Mouse (Mus musculus) gastrocnemius, adult 8-10 months (tissue): ENCODE results near the gene Ccp110. TPM values are rescaled to one million over a fixed set of nuclear protein-coding genes. Genes with fewer than 3 reads are reported as not detected.

Experiments used
- DNase-seq, 2 experiments: peaks; one replicate each; pipeline ENCODE4 v3.0.0; 2022; ENCODE audit warnings: low spot score in 2 of 2
- total RNA-seq, 4 experiments: library from RNA; stranded (reverse); gene quantifications; 2 replicates each; pipeline ENCODE4 v1.2.4; 2022

Gene Ccp110
- total RNA-seq, 4 experiments from 2014 or later, result 1.4 to 2.7 (median 2.4) TPM

DNA sequence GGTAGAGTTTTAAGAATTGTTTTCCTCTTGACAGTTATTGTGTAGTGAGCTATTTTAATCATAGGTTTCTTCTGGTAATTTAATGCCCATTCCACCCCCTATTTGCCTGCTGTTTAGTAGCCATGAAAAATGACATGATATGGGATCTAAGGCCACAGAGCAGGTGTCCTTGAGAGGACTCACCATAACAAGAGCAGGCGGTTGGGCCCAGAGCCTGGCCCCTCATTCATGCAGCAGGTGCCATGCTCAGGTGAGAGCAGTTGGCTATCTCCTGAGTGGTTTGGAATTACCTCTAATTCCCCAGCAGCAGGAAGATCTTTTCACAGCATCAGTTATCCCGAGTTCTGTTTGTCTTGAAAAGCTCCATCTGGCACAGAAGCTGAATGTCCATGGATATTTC is 13.1 kb downstream of the Ccp110 start:
- no peak for DNase-seq

DNA sequence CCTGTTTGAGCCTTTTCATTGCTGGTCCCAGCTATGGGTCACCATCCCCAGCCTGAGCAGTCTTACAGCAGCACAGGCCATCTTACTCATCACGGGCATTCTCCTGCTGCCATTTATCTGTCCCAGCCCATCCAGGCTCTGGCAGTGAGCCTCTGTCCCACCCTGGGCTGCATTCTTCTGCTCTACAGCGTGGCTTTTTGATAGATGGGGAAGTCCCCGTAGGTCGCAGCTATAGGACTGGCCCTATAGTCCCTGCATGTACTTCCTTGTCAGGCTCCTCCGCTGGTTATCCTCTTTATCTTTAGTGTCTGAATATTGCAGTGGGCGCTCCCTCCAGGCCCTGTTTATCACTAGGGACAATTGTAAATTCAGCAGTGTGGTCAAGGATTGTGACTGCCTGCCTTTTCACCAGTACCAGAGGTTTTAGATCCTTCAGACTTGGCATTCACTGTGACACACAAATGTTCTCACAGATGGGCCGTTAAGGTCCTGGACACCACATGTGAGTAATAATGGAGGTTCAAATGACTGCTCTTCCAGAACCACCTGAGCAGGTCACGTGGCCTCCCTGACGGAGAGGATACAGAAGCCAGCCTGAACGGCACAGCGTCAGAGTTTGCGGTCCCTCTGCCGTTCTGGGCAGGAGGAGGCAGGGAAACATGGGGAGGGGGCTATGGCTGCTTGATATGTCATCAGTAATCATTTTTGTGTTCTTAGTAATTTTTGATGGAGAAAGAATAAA is 16.7 kb downstream of the Ccp110 start:
- DNase-seq, result no peak

DNA sequence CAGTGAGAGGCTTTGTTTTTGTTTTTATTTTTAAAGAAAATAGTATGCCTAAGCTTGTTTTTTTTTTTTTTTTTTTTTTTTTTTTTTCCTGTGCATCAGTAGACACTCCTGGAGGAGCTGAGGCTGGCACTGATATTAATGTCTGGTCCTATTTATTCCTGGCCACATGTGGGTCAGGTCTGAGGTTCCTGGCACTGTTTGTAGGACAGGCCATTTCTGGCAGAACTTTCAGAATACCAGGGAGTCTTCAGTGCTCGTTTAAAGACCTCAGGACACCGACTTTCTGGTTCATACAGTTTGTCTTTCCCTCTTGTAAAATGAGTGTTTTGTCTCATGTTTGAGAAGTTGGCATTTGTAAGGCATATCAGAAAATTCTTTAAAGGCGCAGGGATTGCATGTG is 19.4 kb downstream of the Ccp110 start:
- peak; percentile 5 to 8 for DNase-seq

DNA sequence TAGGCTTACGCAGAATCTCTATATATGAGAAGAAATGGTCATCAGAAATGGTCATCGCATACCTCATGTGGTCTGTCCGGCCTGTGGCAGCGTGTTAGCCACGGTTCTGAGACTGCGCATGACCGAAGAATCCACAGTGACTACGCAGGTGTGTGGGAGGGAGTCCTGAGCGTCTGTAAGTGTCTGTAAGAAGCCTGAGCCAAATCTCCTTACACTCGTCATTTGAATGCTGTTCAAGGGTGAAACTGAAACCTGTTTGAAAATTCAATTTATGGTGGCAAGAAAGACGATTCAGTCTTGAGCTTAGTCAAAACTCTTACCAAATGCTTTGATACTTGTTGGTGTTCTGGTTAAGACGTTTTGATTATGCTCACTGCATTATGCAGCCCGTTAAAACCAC is 20.9 kb downstream of the Ccp110 start:
- DNase-seq, result no peak

- no peak for DNase-seq
Measured at GRCm38 (mm10) chr7:118738730-118739129, 26.4 kb downstream of the Ccp110 start.

DNA sequence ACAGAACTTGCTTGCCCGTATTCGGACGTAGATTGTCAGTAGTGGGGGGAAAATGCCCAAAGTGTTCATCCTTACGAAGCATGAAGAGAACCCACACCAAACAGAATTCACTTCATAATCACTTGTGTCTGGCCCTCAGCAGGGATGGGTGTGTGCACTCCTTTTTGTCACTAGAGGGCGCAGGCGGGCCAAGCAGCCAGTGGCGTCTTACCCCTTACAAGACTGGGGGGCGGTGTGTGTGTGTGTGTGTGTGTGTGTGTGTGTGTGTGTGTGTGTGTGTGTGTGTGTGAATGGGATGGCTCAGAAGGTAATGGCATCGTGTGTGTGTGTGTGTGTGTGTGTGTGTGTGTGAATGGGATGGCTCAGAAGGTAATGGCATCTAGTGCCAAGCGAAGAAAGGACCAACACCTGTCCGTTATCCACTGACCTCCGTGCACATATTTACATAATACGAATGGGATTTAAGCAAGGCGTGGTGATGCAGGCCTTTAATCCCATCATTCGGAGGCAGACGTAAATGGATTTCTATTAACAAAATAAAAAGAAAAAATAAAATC is 27.7 kb downstream of the Ccp110 start, which contains the start of gene Vps35l:
TSS of gene Vps35l (plus strand) at position 252 of the 557 bp plus-strand sequence.
- peak; percentile 57 to 74 for DNase-seq

GRCm38 (mm10) chr7:118740532-118741338 is 28.4 kb downstream of the Ccp110 start:
- peak; percentile 92 to 93 for DNase-seq

DNA sequence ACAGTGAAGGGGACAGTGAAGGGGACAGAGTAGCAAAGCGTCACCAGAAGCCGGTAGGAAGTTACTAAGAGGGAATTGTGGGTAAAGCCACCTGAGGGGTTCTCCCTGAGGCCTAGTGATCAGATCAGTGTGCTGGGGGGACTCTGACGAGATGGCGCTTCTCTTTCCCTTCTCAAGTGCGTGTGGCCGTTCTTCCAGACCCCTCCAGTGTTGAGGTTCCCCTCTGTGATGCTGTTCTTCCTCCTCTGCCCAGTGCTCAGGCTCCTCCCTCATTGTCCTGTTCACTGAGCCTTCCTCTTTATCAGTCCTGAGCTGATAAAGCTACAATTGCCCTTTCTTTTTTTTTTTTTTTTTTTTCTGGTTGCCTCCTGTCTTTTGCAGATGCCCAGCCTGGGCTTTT is 29.9 kb downstream of the Ccp110 start:
- no peak for DNase-seq

DNA sequence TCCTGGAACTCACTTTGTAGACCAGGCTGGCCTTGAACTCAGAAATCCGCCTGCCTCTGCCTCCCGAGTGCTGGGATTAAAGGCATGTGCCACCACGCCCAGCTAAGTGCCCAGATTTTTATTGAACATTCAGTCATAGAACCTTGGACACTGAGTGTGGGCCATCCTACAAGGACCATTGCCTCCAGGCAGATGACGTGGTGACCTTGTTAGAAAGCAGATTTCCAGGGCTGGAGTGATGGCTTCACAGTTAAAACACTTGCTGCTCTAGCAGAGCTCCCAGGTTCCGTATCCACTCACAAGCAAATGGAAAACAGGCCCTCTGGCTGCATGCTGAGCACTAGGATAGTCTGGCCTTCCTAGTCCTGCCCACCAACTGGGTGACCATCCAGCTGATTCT is 32.4 kb downstream of the Ccp110 start:
- DNase-seq, result no peak

- DNase-seq, result no peak
Measured at GRCm38 (mm10) chr7:118747891-118748672, 35.7 kb downstream of the Ccp110 start.

- no peak for DNase-seq
Measured at GRCm38 (mm10) chr7:118749706-118750105, 37.4 kb downstream of the Ccp110 start.

- DNase-seq, result no peak
Measured at GRCm38 (mm10) chr7:118751625-118752024, 39.3 kb downstream of the Ccp110 start.

GRCm38 (mm10) chr7:118755756-118756155 is 43.4 kb downstream of the Ccp110 start:
- DNase-seq, result no peak

- no peak for DNase-seq
Measured at GRCm38 (mm10) chr7:118756490-118757265, 44.3 kb downstream of the Ccp110 start.

GRCm38 (mm10) chr7:118758369-118758768 is 46.0 kb downstream of the Ccp110 start:
- DNase-seq, result no peak

- DNase-seq, result no peak
Measured at GRCm38 (mm10) chr7:118759372-118759771, 47.0 kb downstream of the Ccp110 start.

DNA sequence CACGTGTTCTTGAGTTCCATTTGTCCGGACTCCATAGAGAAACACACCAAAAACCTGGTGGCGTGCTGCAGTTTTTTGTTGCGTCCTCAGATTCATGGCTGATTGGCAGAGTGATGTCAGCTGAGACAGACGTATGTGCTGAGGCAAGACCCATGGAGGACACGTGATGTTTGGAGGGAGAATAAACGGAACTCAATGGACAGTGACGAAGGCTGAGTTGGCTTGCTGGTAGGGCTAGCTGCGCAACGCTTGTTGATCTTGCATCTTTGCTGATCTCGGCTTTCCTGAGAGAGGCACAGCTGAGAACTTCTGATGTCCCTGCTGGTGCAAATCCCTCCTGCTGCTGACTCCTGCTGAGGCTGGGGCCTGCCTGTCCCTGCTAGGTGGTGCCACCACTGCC is 51.6 kb downstream of the Ccp110 start:
- no peak for DNase-seq

DNA sequence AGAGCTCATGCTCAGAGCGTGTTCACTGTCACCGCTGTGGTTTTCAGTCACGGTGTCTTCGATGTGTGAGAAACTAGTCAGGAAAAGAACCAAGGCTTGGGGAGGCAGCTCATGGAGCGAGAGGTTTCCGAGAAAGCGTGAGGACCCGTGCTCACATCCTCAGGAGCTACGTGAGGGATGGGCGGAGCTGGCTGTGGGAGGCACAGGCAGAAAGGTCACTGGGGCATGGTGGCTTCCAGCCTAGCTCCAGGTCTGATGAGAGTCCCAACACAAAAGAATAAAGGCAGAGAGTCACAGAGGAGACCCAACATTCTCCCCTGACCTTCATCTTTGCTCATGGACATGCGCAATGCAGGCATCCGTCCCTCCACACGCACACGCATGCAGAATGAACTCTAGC is 52.4 kb downstream of the Ccp110 start:
- DNase-seq, result no peak

- no peak for DNase-seq
Measured at GRCm38 (mm10) chr7:118765604-118766003, 53.3 kb downstream of the Ccp110 start.

DNA sequence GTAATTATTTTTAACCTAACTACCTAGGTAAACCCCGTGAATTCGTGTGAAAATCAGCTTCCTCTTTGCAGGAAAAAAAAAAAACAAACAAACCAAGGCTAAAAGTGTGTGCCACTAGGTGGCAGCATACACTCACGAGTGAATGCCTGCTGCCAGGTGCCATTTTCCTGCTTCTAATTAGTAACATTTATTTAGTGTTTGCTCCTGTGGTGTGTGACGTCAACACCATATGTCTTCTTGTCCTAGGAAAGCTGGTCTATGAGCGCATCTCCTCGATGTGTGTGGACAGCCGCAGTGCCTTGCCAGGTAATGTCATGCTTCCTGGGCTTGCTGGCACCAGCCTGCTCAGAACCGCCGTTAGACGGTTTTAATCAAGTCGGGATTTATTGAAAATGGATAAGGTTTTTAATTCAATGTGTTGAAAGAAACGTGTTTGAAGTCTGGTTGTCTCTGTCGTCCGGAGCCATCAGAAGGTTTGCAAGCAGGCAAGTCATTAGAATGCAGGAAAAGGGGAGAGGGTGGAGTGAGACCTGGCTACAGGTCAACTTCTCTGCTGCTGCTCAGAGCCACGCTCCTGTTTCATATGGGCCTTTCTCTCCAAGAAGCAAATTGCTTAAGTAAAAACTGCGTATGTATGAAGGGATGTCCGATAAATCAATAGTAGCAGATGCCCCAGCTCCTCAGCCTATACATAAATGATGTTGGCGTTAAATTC is 53.9 kb downstream of the Ccp110 start:
- peak; percentile 14 to 24 for DNase-seq
